Mouse (Mus musculus): ENCODE measurements around the gene Mfsd4a.

DNA sequence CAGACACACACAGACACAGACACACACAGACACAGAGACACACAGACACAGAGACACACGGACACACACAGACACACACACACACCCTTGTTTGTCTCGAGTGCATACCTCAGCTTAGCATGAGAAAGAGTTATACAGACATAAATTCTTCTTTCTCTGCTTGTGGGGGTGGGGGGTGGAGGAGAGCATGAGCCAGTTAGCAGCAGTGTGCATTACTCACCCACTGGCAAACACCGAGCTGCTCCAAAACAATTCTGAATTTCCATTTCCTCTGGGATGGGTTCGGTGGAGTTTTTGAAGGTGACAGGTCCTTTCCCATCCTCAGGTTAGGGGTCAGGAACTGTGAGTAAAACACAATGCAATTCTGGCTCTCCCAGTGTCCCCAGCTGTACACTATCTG is 31.2 kb upstream of the Mfsd4a start:
- TF ChIP-seq CTCF (IDR thresholded peaks at IDR 0.05; ENCODE audit: control insufficient read depth, insufficient read depth, low read length) (no peak), POLR2A (IDR thresholded peaks at IDR 0.05; ENCODE audit: borderline replicate concordance, control insufficient read depth, low read depth, low read length) (no peak)
